Mouse (Mus musculus) G1E-ER4 (cell line): ENCODE results near the gene Serpinf2. TPM values are rescaled to one million over a fixed set of nuclear protein-coding genes. Genes with fewer than 3 reads are reported as not detected.

Source experiments
- GATA1 ChIP-seq: IDR thresholded peaks from one replicate; pipeline ENCODE4 v1.8.0; 2012; ENCODE audit warnings: low read length, inconsistent platforms
- polyA plus RNA-seq: library from polyadenylated mRNA; stranded (reverse); fragments of >175 nt; gene quantifications from 2 replicates; pipeline ENCODE4 v1.2.3, GENCODE M21; 2012

Serpinf2 gene
- 0.05 TPM in 1 of 2 replicates, not detected in the other for polyA plus RNA-seq

DNA sequence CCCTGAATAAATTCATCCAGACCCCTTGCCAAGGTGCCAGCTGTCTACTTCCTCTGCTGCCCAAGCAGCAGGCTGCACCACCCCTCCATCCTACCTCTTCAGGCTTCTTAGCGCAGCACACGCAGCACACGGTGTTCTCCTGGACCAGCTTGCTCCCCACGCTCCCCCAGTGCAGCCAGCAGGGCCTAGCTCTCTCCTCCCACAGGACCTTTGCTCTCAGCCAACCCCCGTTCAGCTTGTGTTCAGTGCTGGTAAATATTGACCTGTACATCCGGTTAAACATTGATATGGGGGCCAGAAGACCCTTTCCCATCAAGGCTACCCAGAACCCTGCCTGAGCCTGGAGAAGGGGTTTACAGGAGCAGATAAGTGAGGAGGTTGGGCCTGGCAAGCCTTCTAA is at the start of gene Serpinf2:
Gene Serpinf2 (minus strand): TSS at position 229 of the 400 bp plus-strand sequence.
- TF ChIP-seq GATA1: no peak

DNA sequence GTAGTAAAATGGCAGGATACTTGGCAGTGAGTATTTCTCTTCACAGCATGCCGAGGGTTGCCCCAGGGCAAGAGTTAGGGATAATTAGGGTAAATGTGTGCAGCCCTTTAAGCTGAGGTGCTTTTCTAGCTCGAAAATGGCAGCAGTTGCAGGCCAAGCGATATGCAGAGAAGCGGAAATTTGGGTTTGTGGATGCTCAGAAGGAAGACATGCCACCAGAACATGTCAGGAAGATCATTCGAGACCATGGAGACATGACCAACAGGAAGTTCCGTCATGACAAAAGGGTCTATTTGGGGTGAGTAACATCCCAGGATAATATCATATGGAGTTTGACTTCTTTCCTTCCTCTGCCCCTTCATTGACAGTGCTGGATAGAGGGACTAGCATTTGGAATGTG is 48.1 kb upstream of the Serpinf2 start:
- no peak for TF ChIP-seq GATA1

DNA sequence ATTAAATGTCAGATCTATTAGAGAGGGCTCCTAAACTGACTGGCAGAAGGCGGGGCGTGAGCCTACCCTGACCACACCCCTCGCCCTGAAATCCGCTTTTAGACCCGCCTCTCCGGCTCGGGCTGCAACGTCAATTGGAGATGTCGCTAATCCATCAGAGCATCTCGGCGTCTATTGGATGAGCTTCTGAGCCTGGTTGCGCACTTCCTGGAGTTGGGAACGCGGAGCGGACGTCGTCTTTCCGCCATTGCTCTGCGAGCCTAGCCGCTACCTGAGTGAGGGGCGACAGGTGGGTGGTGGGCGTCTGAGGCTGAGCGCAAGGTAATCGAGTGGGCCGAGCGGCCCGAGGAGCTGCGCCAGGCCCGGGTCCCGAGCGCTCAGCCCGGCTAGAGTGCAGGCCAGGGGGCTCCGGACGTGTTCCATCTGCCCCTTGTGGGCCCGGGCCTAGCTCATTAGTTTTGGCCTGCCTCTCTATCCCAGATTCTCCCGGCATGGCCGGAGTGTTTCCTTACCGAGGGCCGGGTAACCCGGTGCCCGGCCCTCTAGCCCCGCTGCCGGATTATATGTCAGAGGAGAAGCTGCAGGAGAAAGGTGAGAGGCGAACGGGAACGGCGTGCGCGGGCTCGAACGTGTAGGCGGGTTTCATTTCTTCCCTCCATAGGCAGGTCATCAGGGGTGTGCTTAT is 47.4 kb upstream of the Serpinf2 start, which contains the start of gene Prpf8:
Gene Prpf8 (plus strand): TSS at position 216 of the 685 bp plus-strand sequence.
- TF ChIP-seq GATA1: no peak

DNA sequence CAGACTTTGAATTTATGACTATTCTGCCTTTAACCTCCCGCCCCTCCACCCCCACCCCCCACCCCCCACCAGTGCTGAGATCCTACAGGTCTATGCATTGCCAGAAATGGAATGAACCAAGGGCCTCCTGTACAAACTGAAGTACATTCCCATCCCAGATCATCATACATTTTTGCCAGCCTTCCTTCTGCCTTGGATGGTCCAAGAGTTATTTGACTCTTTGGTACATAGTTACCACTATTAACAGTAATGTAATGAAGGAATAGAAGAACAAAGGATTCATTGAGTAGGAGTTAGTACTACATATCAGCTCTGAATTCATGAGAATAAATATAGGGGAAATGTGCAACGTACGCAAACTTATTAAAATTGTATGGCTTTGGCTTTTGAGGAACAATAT is 46.8 kb upstream of the Serpinf2 start:
- TF ChIP-seq GATA1: no peak

DNA sequence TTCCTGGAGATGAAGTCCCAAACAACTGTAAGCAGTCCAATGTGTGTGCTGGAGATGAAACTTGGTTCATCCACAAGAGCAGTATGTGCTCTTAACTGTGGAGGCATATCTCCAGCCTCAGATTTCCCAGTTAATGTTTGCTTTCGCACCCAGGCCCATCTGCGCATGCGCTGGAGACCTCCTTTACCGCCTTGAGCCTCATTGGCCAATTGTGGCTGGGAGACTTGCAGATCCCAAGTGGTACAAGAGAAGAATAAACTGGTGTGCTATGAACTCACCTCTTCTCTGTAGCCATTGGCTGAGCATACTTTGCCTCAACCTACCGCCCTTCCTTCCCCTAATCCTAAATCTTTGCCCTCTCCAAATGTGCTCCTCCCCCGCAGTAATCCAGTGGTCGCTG is 34.0 kb upstream of the Serpinf2 start:
- TF ChIP-seq GATA1: no peak

DNA sequence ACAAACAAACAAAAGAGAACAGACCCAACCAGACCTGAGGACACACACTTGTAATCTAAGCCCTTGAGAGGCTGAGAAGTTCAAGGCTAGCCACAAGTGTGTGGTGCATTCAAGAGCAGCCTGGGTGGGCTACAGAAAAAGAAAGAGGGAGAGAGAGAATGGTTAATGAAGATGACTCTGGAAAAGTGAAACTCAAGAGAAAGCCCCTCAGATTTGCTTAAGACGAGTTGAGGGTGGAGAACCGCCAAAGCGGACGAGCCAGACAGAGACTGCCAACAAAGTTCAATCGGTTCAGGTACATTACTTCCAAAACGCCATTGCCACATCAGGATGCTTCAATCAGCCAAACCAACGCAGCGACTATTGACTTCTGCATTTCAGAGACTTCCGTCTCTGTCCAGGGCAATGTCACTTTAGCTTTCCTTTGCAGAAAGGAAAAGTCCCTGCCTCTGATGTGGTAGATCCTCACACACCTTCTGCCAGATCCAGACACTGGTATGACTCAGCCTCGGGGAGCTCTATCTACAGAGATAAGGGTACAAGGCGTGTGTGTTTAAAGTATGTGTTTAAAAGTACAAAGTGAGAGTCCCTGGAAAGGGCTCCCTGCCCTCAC is 33.2 kb upstream of the Serpinf2 start:
- TF ChIP-seq GATA1: no peak

DNA sequence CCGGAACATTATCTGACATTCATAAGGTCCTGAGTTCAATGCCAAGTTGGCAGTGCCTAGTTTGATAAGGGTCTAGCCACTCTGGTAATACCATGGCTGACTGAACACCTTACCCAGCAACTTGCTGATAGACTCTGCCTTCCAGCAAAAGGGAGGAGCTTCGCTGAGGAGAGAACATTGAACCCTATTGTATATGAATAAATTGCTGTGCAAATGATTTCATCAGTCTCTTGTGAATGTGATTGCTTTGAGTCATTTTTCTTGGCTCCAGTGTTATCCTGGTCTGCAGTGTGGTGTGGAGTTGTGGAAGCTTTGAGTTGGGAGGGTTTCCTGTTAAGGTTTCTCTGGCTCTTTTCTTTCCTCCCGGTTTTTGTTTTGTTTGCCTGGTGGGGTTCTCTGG is 31.3 kb upstream of the Serpinf2 start:
- TF ChIP-seq GATA1: no peak

DNA sequence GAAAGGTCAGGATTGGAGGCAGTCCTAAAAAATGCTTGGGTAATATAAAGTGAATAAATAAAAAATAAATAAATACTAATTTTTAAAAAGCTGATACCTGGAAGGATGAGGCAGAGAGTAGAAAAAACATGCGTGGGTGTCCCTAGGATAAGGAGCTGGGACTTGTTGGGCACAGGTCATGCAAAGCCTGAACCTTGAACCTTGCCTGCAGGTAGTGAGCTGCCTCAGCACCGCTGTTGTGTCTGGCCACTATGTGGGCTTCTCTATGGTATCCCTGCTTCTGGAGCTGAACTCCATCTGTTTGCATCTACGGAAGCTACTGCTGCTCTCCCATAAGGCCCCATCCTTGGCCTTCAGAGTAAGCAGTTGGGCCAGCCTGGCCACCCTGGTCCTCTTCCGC is 29.9 kb upstream of the Serpinf2 start:
- TF ChIP-seq GATA1: no peak

DNA sequence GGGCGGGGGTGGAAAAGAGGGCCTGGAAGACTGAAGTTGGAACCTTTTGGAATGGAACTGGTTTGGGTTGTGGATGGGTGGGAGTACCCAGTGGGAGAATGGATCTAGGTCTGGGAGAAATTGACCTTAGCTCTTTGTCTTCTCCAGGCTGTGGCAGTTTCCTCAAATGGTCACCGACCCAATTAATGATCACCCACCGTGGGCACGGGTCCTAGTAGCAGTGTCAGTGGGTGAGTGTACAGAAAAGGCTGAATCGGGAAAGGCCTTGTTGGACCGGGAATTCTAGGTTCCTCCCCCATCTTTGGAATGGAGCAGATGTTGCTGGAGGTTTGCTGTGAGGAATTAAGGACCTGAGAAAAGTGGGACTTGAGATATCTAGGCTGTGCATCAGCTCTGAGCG is 29.0 kb upstream of the Serpinf2 start:
- TF ChIP-seq GATA1: no peak

DNA sequence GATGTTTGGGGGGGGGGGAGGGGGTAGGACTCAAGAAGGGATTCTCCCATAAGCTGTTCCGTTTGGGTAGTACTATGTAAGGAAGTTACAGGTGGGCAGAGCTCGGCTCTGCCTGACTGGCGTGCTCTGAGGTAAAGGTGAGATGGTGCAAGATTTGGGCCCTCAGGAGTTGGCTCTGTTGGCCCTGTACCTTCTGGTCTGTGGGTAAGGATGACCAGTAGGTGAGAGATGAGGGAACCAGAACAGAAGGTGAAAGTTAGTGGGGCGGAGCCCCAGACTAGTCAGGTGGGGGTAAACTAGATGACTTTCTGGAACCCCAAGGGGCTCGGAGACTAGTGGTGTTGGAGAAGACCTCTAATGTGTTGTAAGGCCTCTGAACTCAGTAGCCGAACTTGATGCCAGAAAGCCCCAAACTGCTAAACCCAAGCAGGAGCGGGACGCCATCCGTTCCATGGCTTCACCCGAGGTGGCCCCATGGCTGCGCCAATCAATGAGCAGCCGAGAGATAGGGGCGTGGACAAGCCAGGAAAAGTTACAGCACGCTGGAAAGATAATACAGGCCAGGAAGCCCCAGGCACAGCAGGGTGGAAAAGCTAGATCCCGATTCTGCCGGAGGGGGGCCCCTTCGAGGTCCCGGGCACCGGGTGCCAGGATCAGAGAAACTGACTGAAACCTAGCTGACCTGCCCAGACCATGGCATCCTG is 28.3 kb upstream of the Serpinf2 start:
- TF ChIP-seq GATA1: no peak

DNA sequence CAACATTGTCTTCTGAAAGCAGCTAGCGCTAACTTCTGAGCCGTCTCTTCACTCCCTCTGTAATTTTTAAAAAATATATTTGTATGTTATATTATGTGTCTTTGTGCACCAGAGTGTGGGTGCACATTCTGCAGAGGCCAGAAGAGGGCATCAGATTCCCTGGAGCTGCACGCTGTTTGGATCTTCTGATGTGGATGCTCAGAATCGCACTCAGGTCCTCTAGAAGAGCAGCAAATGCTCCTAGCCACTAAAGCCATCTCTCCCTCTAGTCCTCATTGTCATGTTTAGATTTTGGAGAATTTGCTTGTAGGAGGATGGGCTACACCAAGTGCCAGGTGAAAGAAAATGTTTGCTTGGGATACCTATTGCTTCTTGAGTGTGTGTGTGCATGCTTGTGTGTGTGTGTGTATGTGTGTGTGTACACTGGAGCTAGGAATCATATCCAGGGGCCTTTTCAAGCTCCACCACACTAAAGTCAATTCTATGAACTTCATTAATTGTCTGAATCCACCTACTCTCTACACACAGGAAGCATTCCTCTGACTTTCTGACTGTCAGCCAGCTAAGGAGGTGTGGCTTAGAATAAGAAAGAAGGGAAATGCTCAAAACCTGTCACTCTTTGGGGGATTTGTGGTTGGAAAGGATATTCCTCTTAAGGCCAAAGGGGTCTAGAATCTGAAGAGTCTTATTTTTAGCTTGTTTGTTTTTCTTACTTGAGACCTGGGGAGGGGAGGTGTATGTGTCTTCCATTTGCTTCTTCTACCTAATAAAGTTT is 27.5 kb upstream of the Serpinf2 start:
- TF ChIP-seq GATA1: no peak

DNA sequence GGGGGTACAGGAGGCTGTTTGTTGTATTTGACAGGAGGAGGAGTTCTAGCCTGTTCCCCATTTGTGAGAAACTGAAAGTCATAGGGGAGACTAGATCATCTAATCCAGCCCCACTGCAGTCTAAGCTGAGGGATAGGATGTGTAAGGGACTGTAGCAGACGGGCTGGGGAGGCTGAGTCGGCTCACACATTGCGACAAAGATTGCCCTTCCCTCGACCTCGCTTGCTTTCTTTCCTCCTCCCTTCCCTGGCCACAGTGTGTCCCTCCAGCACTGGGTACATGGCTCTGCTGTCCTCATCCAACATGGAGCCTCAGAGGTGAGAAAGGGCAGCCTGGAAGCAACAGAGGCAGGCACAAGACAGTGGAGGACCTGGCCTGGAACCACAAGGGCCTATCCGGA is 25.7 kb upstream of the Serpinf2 start:
- no peak for TF ChIP-seq GATA1

DNA sequence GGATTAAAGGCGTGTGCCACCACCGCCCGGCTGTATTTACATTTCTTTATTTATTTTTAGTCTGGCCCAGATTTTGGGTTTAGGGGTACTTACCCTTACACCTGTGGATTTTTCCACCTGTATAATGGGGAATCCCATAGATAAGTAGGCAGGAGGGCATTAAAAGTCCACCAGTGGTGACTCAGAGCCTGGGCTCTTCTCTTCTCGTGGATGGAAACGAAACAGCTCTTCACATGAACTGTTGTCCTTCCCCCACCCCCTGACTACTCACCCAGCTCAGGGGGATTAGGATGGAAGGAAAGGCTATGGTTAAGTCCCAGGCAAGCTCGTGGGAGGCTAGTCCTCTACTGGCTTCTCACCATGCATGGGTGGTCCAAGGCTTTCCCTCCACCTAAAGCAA is 25.0 kb upstream of the Serpinf2 start:
- TF ChIP-seq GATA1: no peak

DNA sequence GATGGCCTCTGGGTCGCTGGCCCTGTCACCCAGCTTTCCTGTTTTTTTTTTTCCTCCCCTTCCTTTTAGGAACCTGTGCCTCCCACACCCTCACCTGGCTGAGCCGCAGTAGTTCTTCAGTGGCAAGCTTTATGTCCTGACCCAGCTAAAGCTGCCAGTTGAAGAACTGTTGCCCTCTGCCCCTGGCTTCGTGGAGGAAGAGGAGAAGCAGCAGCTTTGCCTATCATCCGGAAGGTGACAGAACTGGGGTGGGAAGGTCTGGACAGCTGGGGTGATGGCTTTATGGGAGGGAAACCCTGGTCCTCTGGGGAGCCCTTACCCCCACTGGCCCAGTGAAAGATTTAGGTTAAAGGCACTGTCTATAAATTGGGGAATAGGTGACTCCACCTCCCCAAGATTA is 24.2 kb upstream of the Serpinf2 start:
- TF ChIP-seq GATA1: no peak

DNA sequence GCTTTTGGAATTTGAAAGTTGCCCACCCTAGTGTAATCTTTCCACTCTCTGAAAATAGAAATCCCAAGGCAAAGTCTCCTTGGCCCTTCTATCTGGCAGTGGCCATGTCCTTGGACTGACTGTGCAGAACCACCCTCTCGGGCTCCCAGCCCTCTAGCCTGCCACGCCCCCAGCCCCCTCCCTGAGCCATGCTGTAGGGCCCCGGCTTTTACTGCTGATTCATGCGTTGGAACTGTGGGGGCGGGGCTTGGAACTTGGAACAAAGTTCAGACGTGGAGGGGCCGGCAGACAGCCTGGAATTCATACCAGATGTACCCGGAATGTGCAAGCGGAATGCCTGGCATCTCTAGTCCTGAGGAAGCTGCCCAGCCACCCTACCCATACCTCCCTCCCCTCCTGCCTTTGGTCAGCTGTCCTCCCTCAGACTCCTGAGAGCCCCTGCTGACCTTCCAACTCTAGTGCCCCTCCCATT is 23.5 kb upstream of the Serpinf2 start:
- TF ChIP-seq GATA1: no peak

DNA sequence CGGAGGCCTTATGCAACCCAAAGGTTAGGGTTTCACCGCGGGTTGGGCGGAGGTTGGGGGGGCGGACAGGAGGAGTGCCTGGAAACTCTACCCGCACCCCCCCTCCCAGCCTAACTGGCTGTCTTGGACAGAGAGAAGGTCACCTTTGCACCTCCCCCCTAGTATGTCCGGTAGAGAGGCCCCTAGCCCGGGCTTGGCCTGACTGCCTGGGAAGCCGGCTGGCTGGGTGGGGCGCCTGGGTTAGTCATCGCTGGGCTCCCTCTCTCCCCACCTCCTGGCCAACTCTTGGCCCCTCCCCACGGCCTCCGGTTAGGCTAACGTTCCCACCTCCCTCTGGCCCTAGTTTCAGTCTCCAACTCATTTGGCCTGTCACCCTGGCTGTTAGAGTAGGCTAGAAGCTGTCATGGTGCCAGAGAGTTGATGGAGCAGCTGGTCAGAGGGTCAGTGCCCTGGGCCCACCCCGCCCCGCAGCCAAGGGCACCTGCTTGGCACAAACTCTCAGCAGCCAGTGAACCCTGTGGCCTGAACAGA is 22.9 kb upstream of the Serpinf2 start:
- no peak for TF ChIP-seq GATA1
